Mouse (Mus musculus) MEL (cell line): ENCODE measurements around the gene Hapln1. TPM values are rescaled to one million over a fixed set of nuclear protein-coding genes. Genes with fewer than 3 reads are reported as not detected.

Experiments used
- DNase-seq: peaks from one replicate; pipeline ENCODE4 v3.0.0; 2011; ENCODE audit warnings: low read depth, low spot score
- H3K27ac ChIP-seq: 2 replicates; pipeline ENCODE4 v1.5.1; 2012; ENCODE audit warnings: low read depth, mild to moderate bottlenecking, control low read depth, low read length, moderate library complexity; ENCODE audit not compliant: control insufficient read depth
- H3K27me3 ChIP-seq, 2 experiments: fragments of 150-350 bp in 1 of 2; sonication (generic) in 1 of 2; 2 replicates each; pipeline ENCODE4 v1.6.1; 2012; ENCODE audit warnings: low read length in 2 of 2, mild to moderate bottlenecking in 2 of 2, improper control_type of control experiment in 1 of 2, moderate library complexity in 1 of 2; ENCODE audit not compliant: insufficient read depth in 2 of 2, control insufficient read depth in 1 of 2
- H3K36me3 ChIP-seq, 2 experiments: 2 replicates each; pipeline ENCODE4 v1.6.1; 2012 to 2014; ENCODE audit warnings: low read length in 2 of 2, improper control_type of control experiment in 1 of 2, inconsistent platforms in 1 of 2, mild to moderate bottlenecking in 1 of 2; ENCODE audit not compliant: insufficient read depth in 2 of 2, control insufficient read depth in 1 of 2
- H3K4me1 ChIP-seq, 2 experiments: fragments of 150-350 bp in 1 of 2; sonication (generic) in 1 of 2; 2 replicates each; pipeline ENCODE4 v1.6.1; 2012; ENCODE audit warnings: low read length in 2 of 2, improper control_type of control experiment in 1 of 2, mild to moderate bottlenecking in 1 of 2; ENCODE audit not compliant: insufficient read depth in 2 of 2, control insufficient read depth in 1 of 2
- H3K4me3 ChIP-seq, 2 experiments: fragments of 150-350 bp in 1 of 2; sonication (generic) in 1 of 2; 2 replicates each; pipeline ENCODE4 v1.5.1; 2012; ENCODE audit warnings: low read depth in 2 of 2, low read length in 2 of 2, mild to moderate bottlenecking in 2 of 2, moderate library complexity in 2 of 2, control low read depth in 1 of 2, improper control_type of control experiment in 1 of 2; ENCODE audit not compliant: control insufficient read depth in 1 of 2, insufficient read depth in 1 of 2
- H3K79me2 ChIP-seq: 2 replicates; pipeline ENCODE4 v1.6.1; 2012; ENCODE audit warnings: mild to moderate bottlenecking, low read length, moderate library complexity; ENCODE audit not compliant: control insufficient read depth, poor library complexity, insufficient read depth
- H3K9ac ChIP-seq: 2 replicates; pipeline ENCODE4 v1.6.1; 2012; ENCODE audit warnings: low read depth, mild to moderate bottlenecking, control low read depth, low read length, moderate library complexity; ENCODE audit not compliant: control insufficient read depth, poor library complexity, severe bottlenecking
- H3K9me3 ChIP-seq: fragments of 150-350 bp; sonication (generic); replicated peaks from 2 replicates; pipeline ENCODE4 v1.6.1; 2012; ENCODE audit warnings: mild to moderate bottlenecking, low read length, improper control_type of control experiment, moderate library complexity; ENCODE audit not compliant: insufficient read depth
- BHLHE40 ChIP-seq: IDR thresholded peaks from 2 replicates; pipeline ENCODE4 v1.6.1; 2012; ENCODE audit warnings: low read depth, mild to moderate bottlenecking, inconsistent platforms, low read length, improper control_type of control experiment, borderline replicate concordance
- ELF1 ChIP-seq: IDR thresholded peaks from 2 replicates; pipeline ENCODE4 v1.6.1; 2014; ENCODE audit warnings: low read depth, mild to moderate bottlenecking, inconsistent platforms, low read length, improper control_type of control experiment, moderate library complexity
- JUND ChIP-seq: IDR thresholded peaks from 2 replicates; pipeline ENCODE4 v1.6.1; 2011; ENCODE audit warnings: low read depth, mild to moderate bottlenecking, improper control_type of control experiment, low read length
- MAX ChIP-seq: IDR thresholded peaks from 2 replicates; pipeline ENCODE4 v1.6.1; 2011; ENCODE audit warnings: low read length, improper control_type of control experiment
- MAZ ChIP-seq: IDR thresholded peaks from 2 replicates; pipeline ENCODE4 v1.6.1; 2012; ENCODE audit warnings: low read depth, mild to moderate bottlenecking, inconsistent platforms, low read length, improper control_type of control experiment
- MEF2A ChIP-seq: IDR thresholded peaks from 2 replicates; pipeline ENCODE4 v1.6.1; 2014; ENCODE audit warnings: low read depth, mild to moderate bottlenecking, inconsistent platforms, low read length, improper control_type of control experiment; ENCODE audit not compliant: poor library complexity, insufficient replicate concordance, severe bottlenecking; ENCODE audit errors: extremely low read depth
- MXI1 ChIP-seq: IDR thresholded peaks from 2 replicates; pipeline ENCODE4 v1.6.1; 2011; ENCODE audit warnings: mild to moderate bottlenecking, low read depth, low read length, improper control_type of control experiment
- POLR2A ChIP-seq, 2 experiments: IDR thresholded peaks; 2 replicates each; pipeline ENCODE4 v1.6.1; 2011 to 2012; ENCODE audit warnings: low read length in 2 of 2, mild to moderate bottlenecking in 2 of 2, control low read depth in 1 of 2, improper control_type of control experiment in 1 of 2, low read depth in 1 of 2, moderate library complexity in 1 of 2; ENCODE audit not compliant: control insufficient read depth in 1 of 2, insufficient read depth in 1 of 2, poor library complexity in 1 of 2
- POLR2AphosphoS2 ChIP-seq: IDR thresholded peaks from 2 replicates; pipeline ENCODE4 v1.6.1; 2011; ENCODE audit warnings: low read length, improper control_type of control experiment
- POLR2AphosphoS5 ChIP-seq: IDR thresholded peaks from 2 replicates; pipeline ENCODE4 v1.6.1; 2012; ENCODE audit warnings: low read depth, borderline replicate concordance, mild to moderate bottlenecking, inconsistent platforms, low read length, moderate library complexity, mixed read lengths
- RCOR1 ChIP-seq: IDR thresholded peaks from 2 replicates; pipeline ENCODE4 v1.6.1; 2012; ENCODE audit warnings: low read depth, mild to moderate bottlenecking, inconsistent platforms, low read length, improper control_type of control experiment
- SMC3 ChIP-seq: IDR thresholded peaks from 2 replicates; pipeline ENCODE4 v1.6.1; 2011; ENCODE audit warnings: low read depth, low read length, improper control_type of control experiment
- TAL1 ChIP-seq: IDR thresholded peaks from 2 replicates; pipeline ENCODE4 v1.6.1; 2012; ENCODE audit warnings: mild to moderate bottlenecking, inconsistent platforms, low read length, moderate library complexity, mixed read lengths
- TBP ChIP-seq: IDR thresholded peaks from 2 replicates; pipeline ENCODE4 v1.8.0; 2011; ENCODE audit warnings: low read depth, low read length, improper control_type of control experiment
- UBTF ChIP-seq: IDR thresholded peaks from 2 replicates; pipeline ENCODE4 v1.6.1; 2012; ENCODE audit warnings: low read depth, mild to moderate bottlenecking, inconsistent platforms, low read length, improper control_type of control experiment, moderate library complexity, borderline replicate concordance; ENCODE audit not compliant: insufficient read depth
- USF1 ChIP-seq: IDR thresholded peaks from 2 replicates; pipeline ENCODE4 v1.6.1; 2014; ENCODE audit warnings: low read depth, mild to moderate bottlenecking, inconsistent platforms, low read length, improper control_type of control experiment, moderate library complexity
- USF2 ChIP-seq, 2 experiments: IDR thresholded peaks; 2 replicates each; pipeline ENCODE4 v1.6.1; 2011 to 2012; ENCODE audit warnings: improper control_type of control experiment in 2 of 2, low read length in 2 of 2, borderline replicate concordance in 1 of 2, inconsistent platforms in 1 of 2, low read depth in 1 of 2, mild to moderate bottlenecking in 1 of 2; ENCODE audit not compliant: insufficient read depth in 1 of 2
- ZC3H11A ChIP-seq: IDR thresholded peaks from 2 replicates; pipeline ENCODE4 v1.6.1; 2012; ENCODE audit warnings: low read depth, mild to moderate bottlenecking, inconsistent platforms, low read length, improper control_type of control experiment
- ZKSCAN1 ChIP-seq: IDR thresholded peaks from 2 replicates; pipeline ENCODE4 v1.6.1; 2012; ENCODE audit warnings: low read depth, mild to moderate bottlenecking, inconsistent platforms, low read length, improper control_type of control experiment, moderate library complexity
- ZMIZ1 ChIP-seq: IDR thresholded peaks from 2 replicates; pipeline ENCODE4 v1.6.1; 2012; ENCODE audit warnings: low read depth, mild to moderate bottlenecking, inconsistent platforms, low read length, improper control_type of control experiment, moderate library complexity
- ZNF384 ChIP-seq: IDR thresholded peaks from 2 replicates; pipeline ENCODE4 v1.6.1; 2012; ENCODE audit warnings: low read depth, mild to moderate bottlenecking, inconsistent platforms, low read length, improper control_type of control experiment
- polyA plus RNA-seq, 2 experiments: library from polyadenylated mRNA; stranded (reverse) in 1 of 2; unstranded in 1 of 2; fragments of >175 nt in 1 of 2; fragments of >200 nt in 1 of 2; gene quantifications; 2 replicates each; pipeline versions ENCODE4 v1.2.1 to v1.2.4; 2012; ENCODE audit warnings: low replicate concordance in 2 of 2, low read depth in 1 of 2; ENCODE audit not compliant: insufficient read length in 2 of 2, insufficient read depth in 1 of 2, missing spikeins in 1 of 2
- total RNA-seq: library from RNA; depleted of rRNA; stranded (reverse); fragments of 300-350 nt; gene quantifications from 2 replicates; pipeline ENCODE4 v1.2.3, GENCODE M21; 2012

Gene Hapln1
- total and polyA plus RNA-seq, 3 experiments: not detected

GRCm38 (mm10) chr13:89583747-89584738 lies 44.4 kb downstream of the Hapln1 start:
- Histone ChIP-seq H3K4me1 (no peaks in the 10 kb centered on the region), H3K9me3 (no peaks in the 10 kb centered on the region), H3K36me3 (no peaks in the 10 kb centered on the region), H3K9ac (no peak overlapping the region), H3K79me2 (no peaks in the 10 kb centered on the region), H3K27ac (no peak overlapping the region), H3K4me3 (no peak overlapping the region), H3K27me3 (no peaks in the 10 kb centered on the region; a peak in 1 of 4 replicates)
- TF ChIP-seq MEF2A (no peak), UBTF (no peak), ZC3H11A (no peak), POLR2AphosphoS5 (no peak), TBP (no peak)
- DNase-seq: no peak

- Histone ChIP-seq H3K27ac (no peak overlapping the region), H3K4me3 (no peak overlapping the region), H3K79me2 (no peaks in the 10 kb centered on the region), H3K27me3 (no peaks in the 10 kb centered on the region; a peak in 1 of 4 replicates), H3K4me1 (no peaks in the 10 kb centered on the region), H3K9ac (no peak overlapping the region), H3K36me3 (no peaks in the 10 kb centered on the region), H3K9me3 (no peaks in the 10 kb centered on the region)
- TF ChIP-seq SMC3: no peak
- no peak for TF ChIP-seq TAL1
- no peak for TF ChIP-seq ZMIZ1
- no peak for TF ChIP-seq ZNF384
- no peak for TF ChIP-seq MXI1
- no peak for TF ChIP-seq USF2 (IDR thresholded peaks at IDR 0.05; ENCODE audit: borderline replicate concordance in 1 of 2, insufficient read depth in 1 of 2, low read depth in 1 of 2, low read length in 2 of 2)
- no peak for TF ChIP-seq BHLHE40
- no peak for TF ChIP-seq MAZ
- no peak for TF ChIP-seq UBTF
- no peak for TF ChIP-seq JUND
- no peak for TF ChIP-seq POLR2AphosphoS2
- TF ChIP-seq USF1: no peak
- no peak for TF ChIP-seq POLR2A (IDR thresholded peaks at IDR 0.05; ENCODE audit: control insufficient read depth in 1 of 2, insufficient read depth in 1 of 2, low read depth in 1 of 2, low read length in 2 of 2, poor library complexity in 1 of 2)
- no peak for TF ChIP-seq MAX
- no peak for TF ChIP-seq ELF1
- no peak for TF ChIP-seq ZC3H11A
- TF ChIP-seq ZKSCAN1: no peak
- no peak for TF ChIP-seq RCOR1
- DNase-seq: no peak
Measured at GRCm38 (mm10) chr13:89585144-89585543, 45.5 kb downstream of the Hapln1 start.
